Mouse (Mus musculus): ENCODE data around the gene Pth.

GRCm38 (mm10) chr7:113388470-113388869 is at the start of gene Pth:
- TF ChIP-seq CTCF (IDR thresholded peaks at IDR 0.05; ENCODE audit: low read depth) (no peak), EP300 (IDR thresholded peaks at IDR 0.05; ENCODE audit: low read depth) (no peak)
